Mouse (Mus musculus): ENCODE results near the gene Med20.
"Not testable (repeated sequence)": the region's sequence is repeated elsewhere in the genome, so short reads cannot be mapped to it uniquely, and the experiment has no call there.

The Med20 gene

GRCm38 (mm10) chr17:47625088-47625487, 13.7 kb downstream of the Med20 start:
- in situ Hi-C loops (cut with MboI, MseI): no loop called here

GRCm38 (mm10) chr17:47626031-47626430, 14.6 kb downstream of the Med20 start:
- in situ Hi-C loops (cut with MboI, MseI): no loop called here

GRCm38 (mm10) chr17:47627791-47628190, 16.4 kb downstream of the Med20 start:
- in situ Hi-C loops (cut with MboI, MseI): no loop called here

GRCm38 (mm10) chr17:47628851-47629676, 17.7 kb downstream of the Med20 start:
- in situ Hi-C loops (cut with MboI, MseI): no loop called here

- in situ Hi-C loops (cut with MboI, MseI): no loop called here
These were observed 18.6 kb downstream of the Med20 start for GRCm38 (mm10) chr17:47629717-47630677.

GRCm38 (mm10) chr17:47630678-47631065, 19.3 kb downstream of the Med20 start, which contains the start of gene Usp49:
Usp49 (plus strand) TSS chr17:47630690.
- in situ Hi-C loops (cut with MboI, MseI): no loop called here

GRCm38 (mm10) chr17:47632181-47632840, 20.9 kb downstream of the Med20 start:
- in situ Hi-C loops (cut with MboI, MseI): no loop called here

- in situ Hi-C loops (cut with MboI, MseI): no loop called here
These were observed 22.8 kb downstream of the Med20 start for GRCm38 (mm10) chr17:47633999-47634770.

GRCm38 (mm10) chr17:47642992-47643391, 31.6 kb downstream of the Med20 start:
- in situ Hi-C loops (cut with MboI, MseI): no loop called here

GRCm38 (mm10) chr17:47646683-47647082, 35.3 kb downstream of the Med20 start:
- in situ Hi-C loops (cut with MboI, MseI): no loop called here

GRCm38 (mm10) chr17:47648966-47649365, 37.6 kb downstream of the Med20 start:
- in situ Hi-C loops (cut with MboI, MseI): no loop called here

- in situ Hi-C loops (cut with MboI, MseI): no loop called here
These were observed 40.6 kb downstream of the Med20 start for GRCm38 (mm10) chr17:47651953-47652352.

- in situ Hi-C loops (cut with MboI, MseI): not testable (repeated sequence)
These were observed 43.0 kb downstream of the Med20 start for GRCm38 (mm10) chr17:47654346-47654745.

GRCm38 (mm10) chr17:47655697-47656096, 44.3 kb downstream of the Med20 start:
- in situ Hi-C loops (cut with MboI, MseI): no loop called here

GRCm38 (mm10) chr17:47657901-47658300, 46.5 kb downstream of the Med20 start:
- in situ Hi-C loops (cut with MboI, MseI): no loop called here

GRCm38 (mm10) chr17:47658741-47659243, 47.4 kb downstream of the Med20 start:
- in situ Hi-C loops (cut with MboI, MseI): no loop called here

- in situ Hi-C loops (cut with MboI, MseI): no loop called here
These were observed 51.8 kb downstream of the Med20 start for GRCm38 (mm10) chr17:47663009-47663713.

- in situ Hi-C loops (cut with MboI, MseI): no loop called here
These were observed 53.1 kb downstream of the Med20 start for GRCm38 (mm10) chr17:47664474-47664873.

GRCm38 (mm10) chr17:47669166-47669565, 57.8 kb downstream of the Med20 start:
- in situ Hi-C loops (cut with MboI, MseI): no loop called here

GRCm38 (mm10) chr17:47671988-47672310, 60.6 kb downstream of the Med20 start:
- in situ Hi-C loops (cut with MboI, MseI): no loop called here

Data from T-helper 1 cell (primary cell).